In the genomic region with DNA sequence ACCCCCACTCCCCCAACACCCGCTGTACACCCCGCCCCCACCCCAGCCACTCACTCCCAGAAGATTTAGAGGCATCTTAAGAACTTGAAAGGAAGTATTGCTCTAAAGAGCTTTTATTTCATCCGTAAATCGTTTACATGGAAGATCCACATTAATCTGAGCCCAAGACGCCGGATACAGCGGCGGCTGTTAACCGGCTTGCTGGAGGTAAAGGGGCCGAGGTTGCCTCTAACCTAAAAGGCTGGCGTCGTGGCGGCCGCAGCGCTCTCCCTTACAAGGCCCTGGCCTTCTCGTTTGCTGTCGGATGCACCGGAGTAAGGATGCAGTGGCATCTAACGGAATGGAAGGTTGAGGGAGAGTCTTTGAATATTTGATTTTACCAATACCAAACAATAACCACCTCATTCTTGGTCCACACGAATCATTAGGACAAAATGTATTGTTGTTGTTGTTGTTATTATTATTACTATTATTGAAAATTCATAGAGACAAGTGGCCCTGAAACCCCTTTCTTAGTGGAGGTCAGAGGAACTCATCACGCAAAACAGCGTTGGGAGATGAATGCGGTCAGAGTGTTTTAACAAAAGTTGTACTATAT, we compare ENCODE assay signal across 11 mouse cellular contexts. TPM values are rescaled to one million over a fixed set of nuclear protein-coding genes. Genes with fewer than 3 reads are reported as not detected.
DNase-seq lines count a peak whose midpoint lies in the region; ATAC-seq and TF ChIP-seq lines count a peak whose summit lies in the region.
"Had no signal": no experiment of that assay in that cellular context is flagged by ENCODE, and none has a peak within 500 bp of the region (broad histone marks: within the 10 kb centered on the region; RNA-seq: fewer than 3 reads in every experiment).

No protein-coding gene starts in this region.

- no peaks in the 10 kb centered on the region for H3K9me3 ChIP-seq in embryonic facial prominence, embryonic 11.5 days (replicated peaks; ENCODE audit: control insufficient read depth, low read length)
- H3K9me3 ChIP-seq in limb, embryonic 15.5 days = no peaks in the 10 kb centered on the region

- peak; percentile 6 for DNase-seq in kidney, adult 2 months
- no peak for DNase-seq in kidney, adult 8-10 months
- peak; percentile 37 for DNase-seq in ZHBTc4 (ENCODE audit: low read depth, low spot score)
- peak; percentile 49 for DNase-seq in embryonic facial prominence, embryonic 11.5 days (ENCODE audit: low spot score)
- DNase-seq in frontal cortex, postnatal 25 days (ENCODE audit: low spot score in 2 of 2) = no peak
- no peak for DNase-seq in left cerebral cortex, adult 18-20 months (ENCODE audit: low spot score in 2 of 2)
- DNase-seq in adrenal gland, postnatal 25 days = no peak
- DNase-seq: cerebellum, adult 11-12 months had no signal

- TF ChIP-seq POLR2A in kidney, adult 2 months (IDR thresholded peaks at IDR 0.05; ENCODE audit: low read depth, low read length) = no peak

- peaks cover 10% of the 10 kb centered on the region for H3K27me3 ChIP-seq in kidney, adult 2 months (replicated peaks; ENCODE audit: control insufficient read depth, insufficient read depth, low read length)
- peaks cover 23% of the 10 kb centered on the region for H3K27me3 ChIP-seq in embryonic facial prominence, embryonic 11.5 days (ENCODE audit: control insufficient read depth, insufficient read depth, low read length)
- peaks cover 67% of the 10 kb centered on the region for H3K27me3 ChIP-seq in limb, embryonic 15.5 days

- no peak for TF ChIP-seq CTCF in kidney, adult 2 months (conservative IDR thresholded peaks at IDR 0.05; ENCODE audit: insufficient read depth, insufficient read length, low read depth, low read length)

- 3% methylated on average over 22 of the region's 23 CpGs for WGBS in kidney, adult 2 months
- 1% methylated on average over 23 of the region's 23 CpGs for whole genome bisulfite sequencing in embryonic facial prominence, embryonic 11.5 days
- WGBS in limb, embryonic 15.5 days = under 1% methylated on average over 23 of the region's 23 CpGs

- H3K4me3 ChIP-seq in kidney, adult 2 months (ENCODE audit: insufficient read depth, low read depth, low read length) = peak overlapping the region; percentile 16; the same call in 1 of the 2 replicates
- peak overlapping the region; percentile 53 for H3K4me3 ChIP-seq in embryonic facial prominence, embryonic 11.5 days (ENCODE audit: low read depth, low read length)
- peak overlapping the region; percentile 42 for H3K4me3 ChIP-seq in limb, embryonic 15.5 days

- ATAC-seq in embryonic facial prominence, embryonic 11.5 days (replicated peaks; ENCODE audit: insufficient number of reproducible peaks, low FRiP score, low TSS enrichment, low read depth) = no peak
- ATAC-seq in limb, embryonic 15.5 days (ENCODE audit: insufficient number of reproducible peaks, low FRiP score, low TSS enrichment, low read depth) = no peak
- ATAC-seq: Patski had no signal

- H3K36me3 ChIP-seq in kidney, adult 2 months (ENCODE audit: control insufficient read depth, insufficient read depth, low read length) = no peaks in the 10 kb centered on the region
- H3K36me3 ChIP-seq in embryonic facial prominence, embryonic 11.5 days (replicated peaks; ENCODE audit: control insufficient read depth, insufficient read depth, low read depth, low read length) = no peaks in the 10 kb centered on the region
- no peaks in the 10 kb centered on the region for H3K36me3 ChIP-seq in limb, embryonic 15.5 days

- H3K9ac ChIP-seq in embryonic facial prominence, embryonic 11.5 days (replicated peaks; ENCODE audit: low read length) = peak overlapping the region; percentile 67
- no peak overlapping the region for H3K9ac ChIP-seq in limb, embryonic 15.5 days

- peak overlapping the region; percentile 46 for H3K4me2 ChIP-seq in embryonic facial prominence, embryonic 11.5 days (ENCODE audit: low read depth, low read length)
- H3K4me2 ChIP-seq in limb, embryonic 15.5 days = peak overlapping the region; percentile 64; the same call in 1 of the 2 replicates

- no peaks in the 10 kb centered on the region for H3K4me1 ChIP-seq in kidney, adult 2 months (ENCODE audit: control insufficient read depth, insufficient read depth, low read length)
- no peaks in the 10 kb centered on the region for H3K4me1 ChIP-seq in embryonic facial prominence, embryonic 11.5 days (ENCODE audit: control insufficient read depth, insufficient read depth, low read length)
- peaks cover 21% of the 10 kb centered on the region for H3K4me1 ChIP-seq in limb, embryonic 15.5 days

- peak overlapping the region; percentile 19; the same call in 1 of the 2 replicates for H3K27ac ChIP-seq in kidney, adult 2 months (ENCODE audit: insufficient read depth, low read depth, low read length)
- peak overlapping the region; percentile 79 for H3K27ac ChIP-seq in embryonic facial prominence, embryonic 11.5 days (replicated peaks; ENCODE audit: low read depth, low read length)
- H3K27ac ChIP-seq in limb, embryonic 15.5 days = no peak overlapping the region

RNA-seq across cellular contexts. Expression of gene Alx1, which starts 0.8 kb away (rescaled TPM):
- 3.7 and 4.5 TPM in 2 replicates for polyA plus RNA-seq in kidney, adult 2 months (2012; rRNA removed)
- polyA plus RNA-seq in embryonic facial prominence, embryonic 11.5 days (2014; fragmentation: Nextera tagmentation; extraction: Ambion mirVana) = 186 and 220 TPM in 2 replicates
- 1.4 and 3.1 TPM in 2 replicates for polyA plus RNA-seq in limb, embryonic 15.5 days (2015; fragmentation: Nextera tagmentation; extraction: Ambion mirVana)
- total RNA-seq in left cerebral cortex, adult 18-20 months (2021) = not detected
- not detected in 2 replicates for total RNA-seq in adrenal gland, postnatal 25 days (2021)
- total RNA-seq: gastrocnemius, adult 8-10 months had no signal
- polyA plus RNA-seq: Patski had no signal

Comparison
In these comparisons a context has a peak if more than half of its experiments do, and no peak if none do; other contexts are left out.
1. DNase-seq: peak in kidney, adult 2 months (single experiment), ZHBTc4 (single experiment) and embryonic facial prominence, embryonic 11.5 days (single experiment); none in kidney, adult 8-10 months (0 of 2), frontal cortex, postnatal 25 days (0 of 2), left cerebral cortex, adult 18-20 months (0 of 2) and adrenal gland, postnatal 25 days (single experiment).
2. RNA of gene Alx1, which starts 0.8 kb away (polyA plus RNA-seq): 186 to 220 TPM in embryonic facial prominence, embryonic 11.5 days; 3.7 to 4.5 TPM in kidney, adult 2 months and 1.4 to 3.1 TPM in limb, embryonic 15.5 days; every median in the first group is over 10 times any median in the second.
3. Peak in every context shown above with its lines, with median percentiles within 50 percentile points of each other: H3K4me3 ChIP-seq.